Mouse (Mus musculus) lung, embryonic 14.5 days (tissue): ENCODE data around the gene Gm11937. TPM values are rescaled to one million over a fixed set of nuclear protein-coding genes. Genes with fewer than 3 reads are reported as not detected.
"Not testable (repeated sequence)": the region's sequence is repeated elsewhere in the genome, so short reads cannot be mapped to it uniquely, and the experiment has no call there.

Experiments
- ATAC-seq: fragments of 200-750 bp; cut with Nextera tagmentation; 2 replicates; pipeline ENCODE4 v1.8.0; 2017; ENCODE audit warnings: mild to moderate bottlenecking, moderate TSS enrichment, moderate library complexity; ENCODE audit not compliant: insufficient read depth
- DNase-seq: peaks from one replicate; pipeline ENCODE4 v3.0.0-alpha.2; 2015
- H3K27ac ChIP-seq: fragments of 300-500 bp; sonication (generic); 2 replicates; pipeline ENCODE4 v1.5.1; 2014; ENCODE audit warnings: low read depth, mild to moderate bottlenecking, moderate library complexity
- H3K27me3 ChIP-seq: fragments of 300-500 bp; sonication (generic); 2 replicates; pipeline ENCODE4 v1.6.1; 2014; ENCODE audit warnings: low read length, control low read depth; ENCODE audit not compliant: insufficient read depth
- H3K36me3 ChIP-seq: fragments of 300-500 bp; sonication (generic); 2 replicates; pipeline ENCODE4 v1.6.1; 2014; ENCODE audit warnings: control low read depth; ENCODE audit not compliant: insufficient read depth
- H3K4me1 ChIP-seq: fragments of 300-500 bp; sonication (generic); 2 replicates; pipeline ENCODE4 v1.6.1; 2014; ENCODE audit warnings: antibody characterized with exemption, control low read depth; ENCODE audit not compliant: insufficient read depth
- H3K4me2 ChIP-seq: fragments of 300-500 bp; sonication (generic); 2 replicates; pipeline ENCODE4 v1.6.1; 2014; ENCODE audit warnings: mild to moderate bottlenecking
- H3K4me3 ChIP-seq: fragments of 300-500 bp; sonication (generic); 2 replicates; pipeline ENCODE4 v1.5.1; 2014; ENCODE audit warnings: low read depth, low read length
- H3K9ac ChIP-seq: fragments of 300-500 bp; sonication (generic); 2 replicates; pipeline ENCODE4 v1.6.1; 2014
- H3K9me3 ChIP-seq: fragments of 300-500 bp; sonication (generic); 2 replicates; pipeline ENCODE4 v1.6.1; 2016; ENCODE audit warnings: low read depth, low read length, control low read depth
- CTCF ChIP-seq: IDR thresholded peaks from 2 replicates; pipeline ENCODE4 v1.5.1; 2016; ENCODE audit warnings: antibody characterized with exemption, low read depth
- WGBS: fragments of 180-500 bp; shearing (Covaris S2); extraction: QIAGEN DNeasy Blood & Tissue Kit; methylation state at CpG from one replicate; pipeline ENCODE4 v1.1.7; 2014; 5-methylcytosine and 5-hydroxymethylcytosine counted together
- polyA plus RNA-seq: library from polyadenylated mRNA; unstranded; fragments of >200 nt; fragmentation: Nextera tagmentation; extraction: Ambion mirVana; gene quantifications from 2 replicates; pipeline ENCODE4 v1.2.1, GENCODE M21; 2014

Gene Gm11937
- polyA plus RNA-seq = not detected in 2 replicates

- 54% methylated on average over 1 of the region's 2 CpGs for WGBS
- not testable (repeated sequence) for H3K36me3 ChIP-seq, DNase-seq, H3K27ac ChIP-seq, H3K4me2 ChIP-seq, H3K9ac ChIP-seq, ATAC-seq, H3K4me1 ChIP-seq, H3K9me3 ChIP-seq, H3K4me3 ChIP-seq, H3K27me3 ChIP-seq
Observed at GRCm38 (mm10) chr11:99610089-99610488, at the start of gene Gm11937. Gene Gm11937 (minus strand): TSS chr11:99610189.

GRCm38 (mm10) chr11:99659256-99659655 lies 49.3 kb upstream of the Gm11937 start:
- no peak overlapping the region for H3K27ac ChIP-seq
- H3K36me3 ChIP-seq = no peaks in the 10 kb centered on the region
- no peaks in the 10 kb centered on the region for H3K27me3 ChIP-seq
- H3K4me3 ChIP-seq = no peak overlapping the region
- WGBS = 73% methylated on average over 4 of the region's 4 CpGs
- H3K4me1 ChIP-seq = no peaks in the 10 kb centered on the region
- no peak for TF ChIP-seq CTCF
- H3K4me2 ChIP-seq = no peak overlapping the region
- DNase-seq (no peak), ATAC-seq (no peak)
- H3K9ac ChIP-seq = no peak overlapping the region
- no peaks in the 10 kb centered on the region for H3K9me3 ChIP-seq

DNA sequence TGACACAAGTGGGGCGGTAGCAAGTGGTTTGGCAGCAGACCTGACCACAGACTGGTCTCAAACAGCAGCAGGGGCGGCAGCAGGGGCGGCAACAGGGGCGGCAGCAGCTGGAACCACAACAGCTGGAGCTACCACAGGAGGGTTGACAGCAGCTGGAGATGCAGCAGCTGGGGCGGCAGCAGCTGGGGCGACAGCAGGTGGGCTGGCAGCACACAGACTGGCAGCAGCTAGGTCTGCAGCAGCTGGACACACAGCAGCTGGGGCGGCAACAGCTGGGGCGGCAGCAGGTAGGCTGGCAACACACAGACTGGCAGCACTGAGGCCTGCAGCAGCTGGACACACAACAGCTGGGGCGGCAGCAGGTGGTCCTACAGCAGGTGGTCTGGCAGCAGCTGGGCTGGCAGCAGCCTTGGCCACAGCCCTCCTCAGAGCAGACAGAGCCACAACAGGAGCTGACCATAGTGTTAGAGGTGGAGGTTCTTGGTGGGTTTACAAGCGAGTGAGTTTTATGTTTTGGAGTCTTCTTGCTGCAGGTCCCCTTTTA lies 48.5 kb upstream of the Gm11937 start, which contains the start of gene Gm11563:
Gm11563 (minus strand) TSS at position 494 of the 544 bp plus-strand sequence.
- not testable (repeated sequence) for H3K36me3 ChIP-seq, H3K9me3 ChIP-seq, H3K27me3 ChIP-seq, DNase-seq, H3K9ac ChIP-seq, ATAC-seq, H3K4me1 ChIP-seq, H3K27ac ChIP-seq, H3K4me3 ChIP-seq, H3K4me2 ChIP-seq
- WGBS = 62% methylated on average over 10 of the region's 10 CpGs

DNA sequence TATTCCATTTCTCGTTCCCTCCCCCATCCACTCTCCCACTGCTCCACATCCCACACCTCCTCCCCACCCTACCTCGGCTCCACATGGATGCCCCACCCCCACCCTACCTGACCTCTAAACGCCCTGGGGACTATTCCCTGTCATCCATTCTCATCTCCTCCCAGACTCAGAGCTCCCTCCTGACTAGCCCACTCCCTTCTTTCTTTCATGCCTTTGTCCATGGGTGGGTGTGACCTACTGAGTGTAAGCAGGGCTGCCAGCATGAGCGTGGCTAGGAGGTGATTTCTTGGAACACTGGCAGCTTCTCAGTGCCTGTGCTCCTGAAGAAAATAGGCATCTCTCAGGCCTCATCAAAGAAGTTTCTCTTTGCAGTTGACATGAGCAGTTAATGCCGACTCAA lies 47.1 kb upstream of the Gm11937 start:
- DNase-seq (no peak), ATAC-seq (no peak)
- H3K36me3 ChIP-seq = no peaks in the 10 kb centered on the region
- no peak overlapping the region for H3K9ac ChIP-seq
- H3K4me1 ChIP-seq = no peaks in the 10 kb centered on the region
- H3K27ac ChIP-seq = no peak overlapping the region
- TF ChIP-seq CTCF = no peak
- H3K9me3 ChIP-seq = no peaks in the 10 kb centered on the region
- WGBS = 45% methylated on average over 5 of the region's 5 CpGs
- H3K4me3 ChIP-seq = no peak overlapping the region
- H3K4me2 ChIP-seq = no peak overlapping the region
- H3K27me3 ChIP-seq = no peaks in the 10 kb centered on the region

DNA sequence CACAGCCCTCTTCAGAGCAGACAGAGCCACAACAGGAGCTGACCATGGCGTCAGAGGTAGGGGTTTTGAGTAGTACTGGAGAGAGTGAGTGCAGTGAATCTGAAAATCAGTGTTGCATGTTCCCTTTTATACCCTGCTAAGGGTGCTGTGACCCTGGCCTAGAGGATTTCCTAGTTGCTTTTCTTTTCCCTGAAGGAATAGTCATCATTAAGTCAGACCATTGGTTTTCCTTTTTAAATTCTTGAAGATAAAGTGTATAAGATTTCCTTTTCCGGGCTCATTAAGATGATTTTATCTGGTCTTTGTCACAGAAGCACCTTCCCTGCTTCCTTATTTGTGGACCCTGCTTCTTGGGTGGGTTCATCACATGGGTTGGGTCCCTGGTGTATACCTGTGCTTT lies 40.1 kb upstream of the Gm11937 start, which contains the start of gene Gm11555:
Gm11555 (minus strand) TSS at position 101 of the 400 bp plus-strand sequence.
- no peak for TF ChIP-seq CTCF
- H3K9ac ChIP-seq = no peak within 1 kb of the TSS
- no peak within 1 kb of the TSS for H3K4me2 ChIP-seq
- H3K4me3 ChIP-seq = no peak within 1 kb of the TSS
- ATAC-seq (no peak), DNase-seq (no peak)
- no peaks in the 10 kb centered on the region for H3K4me1 ChIP-seq
- no peak within 1 kb of the TSS for H3K27ac ChIP-seq
- no peaks in the 10 kb centered on the region for H3K27me3 ChIP-seq
- WGBS = 80% methylated on average over 2 of the region's 2 CpGs
- no peaks in the 10 kb centered on the region for H3K36me3 ChIP-seq
- no peaks in the 10 kb centered on the region for H3K9me3 ChIP-seq

DNA sequence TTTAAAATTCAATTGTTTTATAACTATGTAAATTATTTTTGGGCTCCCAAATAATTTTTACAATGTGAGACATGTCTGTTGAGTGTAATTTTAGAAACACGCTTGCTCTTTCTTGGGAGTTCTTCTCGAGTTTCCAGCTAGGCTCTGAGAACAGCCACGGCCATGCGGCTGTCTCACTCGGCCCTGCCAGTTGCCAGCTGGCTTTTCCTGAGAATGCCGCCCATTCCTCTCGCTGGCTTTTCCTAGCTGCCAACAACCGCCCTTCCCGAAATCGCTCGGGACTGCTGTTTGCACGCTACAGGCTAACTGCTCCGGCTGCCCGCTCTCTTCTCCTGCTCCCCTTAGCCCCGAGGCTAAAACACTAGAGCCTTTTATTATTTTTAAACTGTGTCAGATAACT lies 36.5 kb upstream of the Gm11937 start:
- DNase-seq = no peak
- TF ChIP-seq CTCF = no peak
- 84% methylated on average over 15 of the region's 15 CpGs for WGBS
- no peak overlapping the region for H3K27ac ChIP-seq
- ATAC-seq = no peak
- H3K4me2 ChIP-seq = no peak overlapping the region
- H3K36me3 ChIP-seq = no peaks in the 10 kb centered on the region
- H3K9me3 ChIP-seq = no peaks in the 10 kb centered on the region
- H3K4me1 ChIP-seq = no peaks in the 10 kb centered on the region
- H3K27me3 ChIP-seq = no peaks in the 10 kb centered on the region
- no peak overlapping the region for H3K9ac ChIP-seq
- no peak overlapping the region for H3K4me3 ChIP-seq

DNA sequence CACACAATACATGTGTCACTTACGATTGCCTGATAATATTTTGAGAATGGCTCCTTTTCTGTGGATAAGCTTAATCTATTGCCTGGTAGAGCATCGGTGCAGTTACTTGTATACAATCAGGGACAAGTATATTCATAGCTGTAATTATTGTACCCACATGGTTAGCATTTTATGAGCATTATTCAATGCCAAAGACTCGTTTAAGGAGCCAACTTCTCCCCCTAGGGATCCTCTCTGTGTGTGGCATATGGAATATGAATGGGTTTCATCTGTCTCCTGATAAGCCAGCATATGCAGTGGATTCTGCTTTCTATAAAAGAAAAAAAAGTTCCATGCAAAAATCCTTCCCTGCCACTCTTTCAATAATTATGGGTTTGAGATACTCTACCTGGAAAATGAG lies 34.4 kb upstream of the Gm11937 start:
- Histone ChIP-seq H3K9ac (no peak overlapping the region), H3K4me2 (no peak overlapping the region), H3K27ac (no peak overlapping the region), H3K27me3 (no peaks in the 10 kb centered on the region), H3K36me3 (no peaks in the 10 kb centered on the region), H3K4me3 (no peak overlapping the region), H3K9me3 (no peaks in the 10 kb centered on the region), H3K4me1 (no peaks in the 10 kb centered on the region)
- ATAC-seq (no peak), DNase-seq (no peak)
- no peak for TF ChIP-seq CTCF
- 73% methylated on average over 3 of the region's 3 CpGs for WGBS

DNA sequence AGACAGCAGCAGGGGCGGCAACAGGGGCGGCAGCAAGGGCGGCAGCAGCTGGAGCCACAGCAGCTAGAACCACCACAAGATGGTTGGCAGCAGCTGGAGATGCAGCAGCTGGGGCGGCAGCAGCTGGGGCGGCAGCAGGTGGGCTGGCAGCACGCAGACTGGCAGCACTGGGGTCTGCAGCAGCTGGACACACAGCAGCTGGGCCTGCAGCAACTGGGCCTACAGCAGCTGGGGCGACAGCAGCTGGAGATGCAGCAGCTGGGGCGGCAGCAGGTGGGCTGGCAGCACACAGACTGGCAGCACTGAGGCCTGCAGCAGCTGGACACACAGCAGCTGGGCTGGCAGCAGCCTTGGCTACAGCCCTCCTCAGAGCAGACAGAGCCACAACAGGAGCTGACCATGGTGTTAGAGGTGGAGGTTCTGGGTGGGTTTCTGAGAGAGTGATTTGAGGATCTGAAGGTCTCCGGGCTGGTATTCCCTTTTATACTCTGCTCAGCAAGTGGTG lies 33.7 kb upstream of the Gm11937 start, which contains the start of gene Krtap4-7:
Krtap4-7 (minus strand) TSS at position 455 of the 505 bp plus-strand sequence.
- not testable (repeated sequence) for ATAC-seq, H3K4me3 ChIP-seq, H3K9ac ChIP-seq, H3K36me3 ChIP-seq, H3K4me1 ChIP-seq, DNase-seq, H3K27ac ChIP-seq, H3K4me2 ChIP-seq, H3K9me3 ChIP-seq, H3K27me3 ChIP-seq
- 88% methylated on average over 9 of the region's 9 CpGs for WGBS
